15 mouse cellular contexts compared by ENCODE assay signal in genomic region chr17:46497956-46498355, GRCm38 (mm10). TPM values are rescaled to one million over a fixed set of nuclear protein-coding genes. Genes with fewer than 3 reads are reported as not detected.
A peak's percentile ranks its signal among the peaks of the same experiment; 100 is the strongest.
DNase-seq lines count a peak whose midpoint lies in the region; ATAC-seq and TF ChIP-seq lines count a peak whose summit lies in the region.
"Had no signal": no experiment of that assay in that cellular context is flagged by ENCODE, and none has a peak within 500 bp of the region (broad histone marks: within the 10 kb centered on the region; RNA-seq: fewer than 3 reads in every experiment).

No protein-coding gene starts in this region.

- H3K27ac ChIP-seq in forebrain, embryonic 10.5 days: no peak overlapping the region
- no peak overlapping the region for H3K27ac ChIP-seq in forebrain, postnatal 0 days (ENCODE audit: low read depth, low read length)
- no peak overlapping the region for H3K27ac ChIP-seq in liver, embryonic 12.5 days
- no peak overlapping the region for H3K27ac ChIP-seq in liver, embryonic 14.5 days
- H3K27ac ChIP-seq: forebrain, embryonic 15.5 days; heart, embryonic 15.5 days; kidney, embryonic 15.5 days had no signal

- peaks cover 46% of the 10 kb centered on the region for H3K36me3 ChIP-seq in forebrain, embryonic 10.5 days (replicated peaks)
- H3K36me3 ChIP-seq in forebrain, postnatal 0 days (ENCODE audit: insufficient read depth): peaks cover 36% of the 10 kb centered on the region
- H3K36me3 ChIP-seq in liver, embryonic 12.5 days: peaks cover 23% of the 10 kb centered on the region
- H3K36me3 ChIP-seq in liver, embryonic 14.5 days (replicated peaks; ENCODE audit: control insufficient read depth, insufficient read depth, low read depth): no peaks in the 10 kb centered on the region
- H3K36me3 ChIP-seq: forebrain, embryonic 15.5 days; heart, embryonic 15.5 days had no signal

- TF ChIP-seq CTCF in forebrain, postnatal 0 days (IDR thresholded peaks at IDR 0.05; ENCODE audit: low read depth): no peak
- no peak for TF ChIP-seq CTCF in liver, embryonic 14.5 days (IDR thresholded peaks at IDR 0.05; ENCODE audit: low read depth)

- peak overlapping the region; percentile 83; the same call in 1 of the 2 replicates for H3K4me3 ChIP-seq in forebrain, embryonic 10.5 days
- H3K4me3 ChIP-seq in forebrain, postnatal 0 days (ENCODE audit: low read depth, low read length): no peak overlapping the region
- peak overlapping the region; percentile 68; the same call in 1 of the 2 replicates for H3K4me3 ChIP-seq in liver, embryonic 12.5 days
- H3K4me3 ChIP-seq in liver, embryonic 14.5 days (ENCODE audit: insufficient read depth in 1 of 2, low read depth in 2 of 2, low read length in 2 of 2): no peak overlapping the region

- H3K4me2 ChIP-seq in forebrain, postnatal 0 days (ENCODE audit: low read depth): no peak overlapping the region
- H3K4me2 ChIP-seq in liver, embryonic 12.5 days: peak overlapping the region; percentile 85
- peak overlapping the region; percentile 73; the same call in 1 of the 2 replicates for H3K4me2 ChIP-seq in liver, embryonic 14.5 days (ENCODE audit: low read depth)

- peaks cover 22% of the 10 kb centered on the region for H3K4me1 ChIP-seq in forebrain, embryonic 10.5 days
- H3K4me1 ChIP-seq in forebrain, postnatal 0 days (ENCODE audit: insufficient read depth): no peaks in the 10 kb centered on the region; the same call in 1 of the 2 replicates
- peaks cover 20% of the 10 kb centered on the region for H3K4me1 ChIP-seq in liver, embryonic 12.5 days
- H3K4me1 ChIP-seq in liver, embryonic 14.5 days (replicated peaks; ENCODE audit: control insufficient read depth in 2 of 2, insufficient read depth in 2 of 2, low read length in 1 of 2): peaks cover 3 to 5% of the 10 kb centered on the region in 2 experiments; a peak in 2 of 4 replicates

- 73% methylated on average over 8 of the region's 8 CpGs for WGBS in forebrain, embryonic 10.5 days
- WGBS in forebrain, postnatal 0 days: 54% methylated on average over 8 of the region's 8 CpGs
- WGBS in liver, embryonic 12.5 days (ENCODE audit: insufficient replicate concordance): 74% methylated on average over 8 of the region's 8 CpGs
- 76% methylated on average over 8 of the region's 8 CpGs for WGBS in liver, embryonic 14.5 days (ENCODE audit: insufficient replicate concordance)

- intact Hi-C loops in gastrocnemius, postnatal 14 days (cut with DNase I; ENCODE audit: low total_unique reads): no loop called here

- no peak for ATAC-seq in forebrain, postnatal 0 days
- no peak for ATAC-seq in liver, embryonic 12.5 days
- no peak for ATAC-seq in liver, embryonic 14.5 days (ENCODE audit: insufficient read depth)
- ATAC-seq: forebrain, embryonic 15.5 days had no signal

- H3K9me3 ChIP-seq in forebrain, embryonic 10.5 days: no peaks in the 10 kb centered on the region
- H3K9me3 ChIP-seq in forebrain, postnatal 0 days (ENCODE audit: low read length): no peaks in the 10 kb centered on the region
- no peaks in the 10 kb centered on the region for H3K9me3 ChIP-seq in liver, embryonic 12.5 days (replicated peaks)
- no peaks in the 10 kb centered on the region for H3K9me3 ChIP-seq in liver, embryonic 14.5 days (ENCODE audit: control insufficient read depth, low read length)
- H3K9me3 ChIP-seq: forebrain, embryonic 15.5 days; heart, embryonic 15.5 days; kidney, embryonic 15.5 days had no signal

- peaks cover 29% of the 10 kb centered on the region for H3K27me3 ChIP-seq in forebrain, embryonic 10.5 days (ENCODE audit: poor library complexity, severe bottlenecking)
- 0 out of 2 replicates have a peak, but pooled peaks cover 3% of the 10 kb centered on the region for H3K27me3 ChIP-seq in forebrain, postnatal 0 days (ENCODE audit: insufficient read depth, low read length)
- peaks cover 28% of the 10 kb centered on the region for H3K27me3 ChIP-seq in liver, embryonic 12.5 days (replicated peaks)
- no peaks in the 10 kb centered on the region; the same call in 1 of the 2 replicates for H3K27me3 ChIP-seq in liver, embryonic 14.5 days (ENCODE audit: control insufficient read depth, insufficient read depth, low read length)

- no peak for TF ChIP-seq EP300 in liver, embryonic 14.5 days (IDR thresholded peaks at IDR 0.05; ENCODE audit: low read depth)

- H3K9ac ChIP-seq in forebrain, postnatal 0 days: no peak overlapping the region
- peak overlapping the region; percentile 76; the same call in 1 of the 2 replicates for H3K9ac ChIP-seq in liver, embryonic 12.5 days
- no peak overlapping the region for H3K9ac ChIP-seq in liver, embryonic 14.5 days (replicated peaks)
- H3K9ac ChIP-seq: forebrain, embryonic 15.5 days; heart, embryonic 15.5 days; kidney, embryonic 15.5 days; lung, embryonic 14.5 days had no signal

- DNase-seq in forebrain, embryonic 10.5 days (ENCODE audit: extremely low spot score, low spot score): no peak
- no peak for DNase-seq in forebrain, postnatal 0 days
- no peak for DNase-seq in liver
- DNase-seq in Muller cell, postnatal 12 days (ENCODE audit: inconsistent ontology term): peak; percentile 64
- DNase-seq in liver, embryonic 14.5 days (ENCODE audit: low read depth in 3 of 3, low spot score in 3 of 3): no peak
- no peak for DNase-seq in left cerebral cortex, adult 8-10 months (ENCODE audit: low spot score in 2 of 2)
- DNase-seq in gastrocnemius, postnatal 14 days: no peak
- DNase-seq: gastrocnemius, postnatal 25 days; lung, embryonic 14.5 days had no signal

RNA-seq across cellular contexts. Expression of gene Dnph1, which starts 1.4 kb away (rescaled TPM):
- 107 TPM in 2 replicates for polyA plus RNA-seq in forebrain, embryonic 10.5 days (2016; fragmentation: Nextera tagmentation; extraction: Ambion mirVana)
- 5.9 and 6.1 TPM in 2 replicates for total RNA-seq in forebrain, postnatal 0 days (2014; rRNA removed)
- 14.9 and 16.1 TPM in 2 replicates for polyA plus RNA-seq in forebrain, postnatal 0 days (2015; fragmentation: Nextera tagmentation; extraction: Ambion mirVana)
- polyA plus RNA-seq in liver, embryonic 12.5 days (2016; fragmentation: Nextera tagmentation; extraction: Ambion mirVana): 38.5 and 39.3 TPM in 2 replicates
- polyA plus RNA-seq in liver, embryonic 14.5 days (2012; rRNA removed): 12.0 and 14.0 TPM in 2 replicates
- polyA plus RNA-seq in liver, embryonic 14.5 days (2014; fragmentation: Nextera tagmentation; extraction: Ambion mirVana): 20.0 and 24.2 TPM in 2 replicates
- total RNA-seq in left cerebral cortex, adult 8-10 months (2022): 1 to 10 TPM; 3.0 to 5.4 (median 4.8) TPM
- total RNA-seq in gastrocnemius, postnatal 14 days (2021): 1 to 10 TPM; 4.8 to 6.3 TPM

RNA-seq across cellular contexts. Expression of gene Ttbk1, which starts 10.5 kb away (rescaled TPM):
- 0.71 and 1.1 TPM in 2 replicates for polyA plus RNA-seq in forebrain, embryonic 10.5 days (2016; fragmentation: Nextera tagmentation; extraction: Ambion mirVana)
- total RNA-seq in forebrain, postnatal 0 days (2014; rRNA removed): 32.3 and 36.5 TPM in 2 replicates
- polyA plus RNA-seq in forebrain, postnatal 0 days (2015; fragmentation: Nextera tagmentation; extraction: Ambion mirVana): 4.2 and 5.6 TPM in 2 replicates
- polyA plus RNA-seq in liver, embryonic 12.5 days (2016; fragmentation: Nextera tagmentation; extraction: Ambion mirVana): 0.02 and 0.11 TPM in 2 replicates
- 0.02 and 0.04 TPM in 2 replicates for polyA plus RNA-seq in liver, embryonic 14.5 days (2012; rRNA removed)
- polyA plus RNA-seq in liver, embryonic 14.5 days (2014; fragmentation: Nextera tagmentation; extraction: Ambion mirVana): not detected in 2 replicates
- total RNA-seq in left cerebral cortex, adult 8-10 months (2022): 100 to 1,000 TPM; 110 to 125 (median 119) TPM
- total RNA-seq in gastrocnemius, postnatal 14 days (2021): 1 to 10 TPM; 3.3 to 4.6 TPM

RNA-seq across cellular contexts. Expression of gene Cul9, which starts 48.2 kb away (rescaled TPM):
- 3.5 and 3.7 TPM in 2 replicates for polyA plus RNA-seq in forebrain, embryonic 10.5 days (2016; fragmentation: Nextera tagmentation; extraction: Ambion mirVana)
- total RNA-seq in forebrain, postnatal 0 days (2014; rRNA removed): 31.9 and 44.4 TPM in 2 replicates
- polyA plus RNA-seq in forebrain, postnatal 0 days (2015; fragmentation: Nextera tagmentation; extraction: Ambion mirVana): 9.7 and 13.7 TPM in 2 replicates
- polyA plus RNA-seq in liver, embryonic 12.5 days (2016; fragmentation: Nextera tagmentation; extraction: Ambion mirVana): 0.69 and 0.93 TPM in 2 replicates
- 0.59 and 0.92 TPM in 2 replicates for polyA plus RNA-seq in liver, embryonic 14.5 days (2012; rRNA removed)
- polyA plus RNA-seq in liver, embryonic 14.5 days (2014; fragmentation: Nextera tagmentation; extraction: Ambion mirVana): 0.34 and 0.46 TPM in 2 replicates
- 10 to 100 TPM; 62.1 to 68.2 (median 66.4) TPM for total RNA-seq in left cerebral cortex, adult 8-10 months (2022)
- total RNA-seq in gastrocnemius, postnatal 14 days (2021): 10 to 100 TPM in 1 of 2 experiments, 1 to 10 TPM in 1; 9.5 to 11.9 TPM

RNA-seq across cellular contexts. Expression of gene Srf, which starts 58.0 kb away (rescaled TPM):
- 5.4 and 5.5 TPM in 2 replicates for polyA plus RNA-seq in forebrain, embryonic 10.5 days (2016; fragmentation: Nextera tagmentation; extraction: Ambion mirVana)
- 47.2 and 57.0 TPM in 2 replicates for total RNA-seq in forebrain, postnatal 0 days (2014; rRNA removed)
- 2.3 and 2.4 TPM in 2 replicates for polyA plus RNA-seq in forebrain, postnatal 0 days (2015; fragmentation: Nextera tagmentation; extraction: Ambion mirVana)
- 6.6 and 6.8 TPM in 2 replicates for polyA plus RNA-seq in liver, embryonic 12.5 days (2016; fragmentation: Nextera tagmentation; extraction: Ambion mirVana)
- 16.0 and 22.0 TPM in 2 replicates for polyA plus RNA-seq in liver, embryonic 14.5 days (2012; rRNA removed)
- 2.5 and 2.6 TPM in 2 replicates for polyA plus RNA-seq in liver, embryonic 14.5 days (2014; fragmentation: Nextera tagmentation; extraction: Ambion mirVana)
- total RNA-seq in left cerebral cortex, adult 8-10 months (2022): 10 to 100 TPM; 57.3 to 61.0 (median 60.6) TPM
- total RNA-seq in gastrocnemius, postnatal 14 days (2021): 10 to 100 TPM; 48.7 to 66.2 TPM

RNA-seq across cellular contexts. Expression of gene Slc22a7, which starts 59.7 kb away (rescaled TPM):
- not detected in 2 replicates for polyA plus RNA-seq in forebrain, embryonic 10.5 days (2016; fragmentation: Nextera tagmentation; extraction: Ambion mirVana)
- 0.24 TPM in 1 of 2 replicates, not detected in the other for total RNA-seq in forebrain, postnatal 0 days (2014; rRNA removed)
- polyA plus RNA-seq in forebrain, postnatal 0 days (2015; fragmentation: Nextera tagmentation; extraction: Ambion mirVana): 0.11 and 0.13 TPM in 2 replicates
- not detected in 2 replicates for polyA plus RNA-seq in liver, embryonic 12.5 days (2016; fragmentation: Nextera tagmentation; extraction: Ambion mirVana)
- polyA plus RNA-seq in liver, embryonic 14.5 days (2012; rRNA removed): 0.03 and 0.04 TPM in 2 replicates
- polyA plus RNA-seq in liver, embryonic 14.5 days (2014; fragmentation: Nextera tagmentation; extraction: Ambion mirVana): 0.09 TPM in 1 of 2 replicates, not detected in the other
- under 1 TPM; 0.53 to 0.78 (median 0.66) TPM for total RNA-seq in left cerebral cortex, adult 8-10 months (2022)
- not detected for total RNA-seq in gastrocnemius, postnatal 14 days (2021)
- total RNA-seq: gastrocnemius, postnatal 25 days had no signal
- polyA plus RNA-seq: kidney, embryonic 15.5 days; lung, embryonic 14.5 days; midbrain, embryonic 11.5 days; neural tube, embryonic 14.5 days had no signal

Comparison
In these comparisons a context has a peak if more than half of its experiments do, and no peak if none do; other contexts are left out.
1. H3K4me3 ChIP-seq: peak in forebrain, embryonic 10.5 days (single experiment) and liver, embryonic 12.5 days (single experiment); none in forebrain, postnatal 0 days (single experiment) and liver, embryonic 14.5 days (0 of 2).